Mouse (Mus musculus) lung, embryonic 16.5 days (tissue): ENCODE results near the gene Opn1mw. TPM values are rescaled to one million over a fixed set of nuclear protein-coding genes. Genes with fewer than 3 reads are reported as not detected.
"Not testable (repeated sequence)": the region's sequence is repeated elsewhere in the genome, so short reads cannot be mapped to it uniquely, and the experiment has no call there.

Experiments
- ATAC-seq: fragments of 200-750 bp; cut with Nextera tagmentation; 2 replicates; pipeline ENCODE4 v1.8.0; 2017; ENCODE audit warnings: low read depth, mild to moderate bottlenecking, moderate library complexity
- H3K27ac ChIP-seq: fragments of 300-500 bp; sonication (generic); 2 replicates; pipeline ENCODE4 v1.5.1; 2014; ENCODE audit warnings: mild to moderate bottlenecking, control low read depth, low read length
- H3K27me3 ChIP-seq: fragments of 300-500 bp; sonication (generic); 2 replicates; pipeline ENCODE4 v1.6.1; 2014; ENCODE audit warnings: low read depth, low read length, mixed read lengths; ENCODE audit not compliant: control insufficient read depth, insufficient read depth
- H3K36me3 ChIP-seq: fragments of 300-500 bp; sonication (generic); 2 replicates; pipeline ENCODE4 v1.6.1; 2014; ENCODE audit warnings: low read length; ENCODE audit not compliant: control insufficient read depth, insufficient read depth
- H3K4me1 ChIP-seq: fragments of 300-500 bp; sonication (generic); replicated peaks from 2 replicates; pipeline ENCODE4 v1.6.1; 2014; ENCODE audit warnings: low read length, mixed read lengths; ENCODE audit not compliant: control insufficient read depth, insufficient read depth
- H3K4me2 ChIP-seq: fragments of 300-500 bp; sonication (generic); 2 replicates; pipeline ENCODE4 v1.6.1; 2014; ENCODE audit warnings: low read depth, low read length, control low read depth
- H3K4me3 ChIP-seq: fragments of 300-500 bp; sonication (generic); 2 replicates; pipeline ENCODE4 v1.5.1; 2014; ENCODE audit warnings: mild to moderate bottlenecking, low read length, control low read depth
- H3K9ac ChIP-seq: fragments of 300-500 bp; sonication (generic); 2 replicates; pipeline ENCODE4 v1.6.1; 2014; ENCODE audit warnings: low read length, control low read depth
- H3K9me3 ChIP-seq: fragments of 300-500 bp; sonication (generic); 2 replicates; pipeline ENCODE4 v1.6.1; 2016; ENCODE audit warnings: low read length; ENCODE audit not compliant: control insufficient read depth
- WGBS: fragments of 180-500 bp; shearing (Covaris S2); extraction: QIAGEN DNeasy Blood & Tissue Kit; methylation state at CpG from one replicate; pipeline ENCODE4 v1.1.7; 2014; 5-methylcytosine and 5-hydroxymethylcytosine counted together
- polyA plus RNA-seq: library from polyadenylated mRNA; unstranded; fragments of >200 nt; fragmentation: Nextera tagmentation; extraction: Ambion mirVana; gene quantifications from 2 replicates; pipeline ENCODE4 v1.2.1, GENCODE M21; 2015

The Opn1mw gene
- polyA plus RNA-seq, 1 experiment from 2014 or later = not detected

DNA sequence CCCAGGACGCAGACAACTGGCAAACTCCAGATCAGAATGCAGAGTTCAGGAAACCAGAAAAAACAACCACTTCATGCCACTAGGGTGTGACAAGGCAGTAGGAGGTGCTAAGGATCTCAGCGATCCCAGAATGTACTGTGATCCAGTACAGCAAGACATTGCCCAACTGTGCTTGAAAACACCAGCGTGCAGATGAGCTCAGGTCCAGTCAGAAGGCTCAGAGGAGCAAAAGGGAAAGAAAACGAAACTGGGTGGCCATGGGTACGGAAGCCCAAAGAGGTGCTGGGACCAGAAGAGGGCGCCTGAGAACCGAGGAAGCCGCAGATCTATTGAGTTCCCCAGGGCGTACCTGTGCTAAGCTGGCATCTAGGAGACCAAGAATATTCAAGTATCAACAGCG lies 11.8 kb upstream of the Opn1mw start:
- 22% methylated on average over 10 of the region's 10 CpGs for WGBS
- peak overlapping the region; percentile 53; the same call in 1 of the 2 replicates for H3K9ac ChIP-seq
- no peaks in the 10 kb centered on the region; the same call in 1 of the 2 replicates for H3K27me3 ChIP-seq
- peak overlapping the region; percentile 31 for H3K4me3 ChIP-seq
- H3K36me3 ChIP-seq = no peaks in the 10 kb centered on the region
- no peaks in the 10 kb centered on the region for H3K4me1 ChIP-seq
- ATAC-seq = peak; percentile 69
- H3K27ac ChIP-seq = no peak overlapping the region
- H3K9me3 ChIP-seq = no peaks in the 10 kb centered on the region
- peak overlapping the region; percentile 48 for H3K4me2 ChIP-seq

DNA sequence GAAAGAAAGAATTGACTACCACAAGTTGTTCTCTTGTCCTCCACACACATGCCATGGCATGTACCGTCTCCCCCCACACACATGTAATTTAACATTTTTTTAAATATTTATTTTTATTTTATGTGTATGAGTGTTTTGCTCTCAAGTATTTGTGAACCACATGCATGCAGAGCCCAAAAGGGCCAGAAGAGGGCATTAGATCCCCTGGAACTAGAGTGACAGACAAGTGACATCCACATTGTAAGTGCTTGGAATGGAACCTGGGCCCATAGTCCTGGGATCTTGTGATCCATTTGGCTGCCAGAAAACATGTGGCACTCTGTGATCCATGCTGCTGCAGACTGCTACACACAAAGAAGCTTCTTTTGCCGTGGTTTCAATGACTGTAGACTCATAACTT lies 2.3 kb upstream of the Opn1mw start:
- Histone ChIP-seq H3K4me3 (no peak overlapping the region), H3K4me1 (no peaks in the 10 kb centered on the region), H3K36me3 (no peaks in the 10 kb centered on the region), H3K9ac (no peak overlapping the region), H3K27ac (no peak overlapping the region), H3K4me2 (no peak overlapping the region), H3K27me3 (peaks cover 2% of the 10 kb centered on the region), H3K9me3 (no peaks in the 10 kb centered on the region)
- WGBS = 47% methylated on average over 2 of the region's 2 CpGs
- no peak for ATAC-seq

DNA sequence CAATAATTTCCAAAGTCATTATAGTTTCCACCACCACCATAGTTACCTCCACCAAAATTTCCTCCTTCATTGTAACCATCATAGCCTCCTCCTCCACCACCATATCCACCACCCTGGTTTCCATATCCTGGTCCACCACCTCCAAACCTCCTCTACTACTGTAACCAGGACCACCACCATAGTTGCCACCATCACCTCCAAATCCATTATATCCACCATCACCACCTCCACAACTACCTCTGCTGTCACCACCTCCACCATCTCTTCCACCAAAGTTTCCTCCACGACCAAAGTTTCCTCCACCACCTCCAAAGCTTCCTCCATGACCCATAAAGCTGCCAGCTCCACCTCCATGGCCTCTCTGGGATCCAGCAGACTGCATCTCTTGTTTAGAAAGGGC lies 8.0 kb downstream of the Opn1mw start, which contains the start of gene Mecp2:
Gene Mecp2 (minus strand): TSS at position 101 of the 400 bp plus-strand sequence.
- H3K4me3 ChIP-seq = not testable (repeated sequence)
- 17% methylated on average over 1 of the region's 1 CpGs for WGBS

DNA sequence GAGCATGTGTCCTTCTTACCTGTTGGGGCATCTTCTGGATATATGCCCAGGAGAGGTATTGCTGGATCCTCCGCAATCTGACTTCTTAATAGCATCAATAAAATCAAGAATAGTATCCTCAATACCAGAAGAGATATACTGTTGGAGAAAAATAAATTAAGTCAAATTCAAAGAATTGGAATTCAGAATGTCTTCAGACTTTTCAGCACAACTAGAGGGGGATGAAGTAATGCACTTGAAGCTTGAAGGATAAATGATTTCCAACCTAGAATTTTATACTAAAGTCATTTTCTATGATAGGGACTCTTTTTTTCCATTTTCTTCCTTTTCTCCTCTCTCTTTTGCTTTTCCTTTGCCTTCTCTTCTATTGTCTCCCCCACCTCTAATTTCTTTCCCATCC lies 40.5 kb downstream of the Opn1mw start, which contains the start of gene Tex28:
Gene Tex28 (minus strand): TSS at position 101 of the 400 bp plus-strand sequence.
- Histone ChIP-seq H3K4me3 (no peak within 1 kb of the TSS), H3K4me2 (no peak within 1 kb of the TSS), H3K27ac (no peak within 1 kb of the TSS), H3K9me3 (no peaks in the 10 kb centered on the region), H3K4me1 (no peaks in the 10 kb centered on the region), H3K27me3 (no peaks in the 10 kb centered on the region), H3K36me3 (no peaks in the 10 kb centered on the region), H3K9ac (no peak within 1 kb of the TSS)
- WGBS = 94% methylated on average over 1 of the region's 1 CpGs
- ATAC-seq = no peak

More for the DNA sequence above, 8.0 kb downstream of the Opn1mw start, which contains the start of gene Mecp2:
- not testable (repeated sequence) for H3K9ac ChIP-seq, H3K4me2 ChIP-seq, H3K9me3 ChIP-seq, H3K36me3 ChIP-seq, H3K27me3 ChIP-seq, H3K4me1 ChIP-seq, ATAC-seq, H3K27ac ChIP-seq

DNA sequence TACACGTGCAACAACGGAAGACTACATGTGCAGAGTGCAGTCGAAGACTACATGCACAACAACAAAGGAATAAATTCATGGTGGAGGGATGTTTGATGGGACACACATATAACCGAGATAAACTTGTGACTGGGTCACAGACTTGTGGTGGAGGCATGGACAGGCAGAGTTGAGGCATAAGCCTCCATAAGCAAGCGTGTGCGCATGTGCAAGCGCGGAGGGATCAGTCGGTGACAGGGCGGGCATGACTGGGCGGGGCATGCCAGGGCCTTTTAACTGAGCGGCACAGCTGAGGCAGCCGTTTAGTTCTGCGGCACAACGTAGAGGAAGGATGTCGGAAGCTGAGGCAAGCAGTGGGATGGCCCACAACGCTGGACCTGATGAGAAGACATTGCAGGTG lies 49.7 kb downstream of the Opn1mw start, which contains the start of gene Tktl1:
Gene Tktl1 (plus strand): TSS at position 301 of the 400 bp plus-strand sequence.
- no peaks in the 10 kb centered on the region for H3K4me1 ChIP-seq
- H3K27ac ChIP-seq = no peak within 1 kb of the TSS
- H3K27me3 ChIP-seq = no peaks in the 10 kb centered on the region
- no peak within 1 kb of the TSS for H3K4me3 ChIP-seq
- WGBS = 89% methylated on average over 17 of the region's 17 CpGs
- ATAC-seq = no peak
- H3K36me3 ChIP-seq = no peaks in the 10 kb centered on the region
- H3K9ac ChIP-seq = no peak within 1 kb of the TSS
- H3K9me3 ChIP-seq = no peaks in the 10 kb centered on the region
- no peak within 1 kb of the TSS for H3K4me2 ChIP-seq

Other genes with a start within 250 kb of the Opn1mw start
- 0.06 TPM in 1 of 2 replicates, not detected in the other for gene Avpr2, start 235.4 kb upstream of the Opn1mw start, polyA plus RNA-seq
- 3.2 and 4.3 TPM in 2 replicates for gene L1cam, start 231.4 kb upstream of the Opn1mw start, polyA plus RNA-seq
- 3.1 and 3.5 TPM in 2 replicates for gene Arhgap4, start 205.6 kb upstream of the Opn1mw start, polyA plus RNA-seq
- 132 and 136 TPM in 2 replicates for gene Naa10, start 205.5 kb upstream of the Opn1mw start, polyA plus RNA-seq
- gene Renbp, start 196.6 kb upstream of the Opn1mw start, polyA plus RNA-seq = 43.7 and 43.9 TPM in 2 replicates
- gene Hcfc1, start 161.1 kb upstream of the Opn1mw start, polyA plus RNA-seq = 48.4 and 48.7 TPM in 2 replicates
- gene Irak1, start 103.5 kb upstream of the Opn1mw start, polyA plus RNA-seq = 57.7 and 61.6 TPM in 2 replicates
- gene Mecp2, start 7.9 kb downstream of the Opn1mw start, polyA plus RNA-seq = 11.5 and 11.6 TPM in 2 replicates
- not detected in 2 replicates for gene Tex28, start 40.4 kb downstream of the Opn1mw start, polyA plus RNA-seq
- gene Tktl1, start 49.8 kb downstream of the Opn1mw start, polyA plus RNA-seq = not detected in 2 replicates
- gene Flna, start 122.4 kb downstream of the Opn1mw start, polyA plus RNA-seq = 372 and 374 TPM in 2 replicates
- gene Emd, start 127.2 kb downstream of the Opn1mw start, polyA plus RNA-seq = 24.9 and 25.4 TPM in 2 replicates
- 826 and 850 TPM in 2 replicates for gene Rpl10, start 143.3 kb downstream of the Opn1mw start, polyA plus RNA-seq
- gene Taz, start 154.4 kb downstream of the Opn1mw start, polyA plus RNA-seq = 81.9 and 91.7 TPM in 2 replicates
- gene Dnase1l1, start 154.9 kb downstream of the Opn1mw start, polyA plus RNA-seq = 17.4 and 18.6 TPM in 2 replicates
- 141 and 153 TPM in 2 replicates for gene Atp6ap1, start 169.6 kb downstream of the Opn1mw start, polyA plus RNA-seq
- gene Gdi1, start 177.5 kb downstream of the Opn1mw start, polyA plus RNA-seq = 204 and 211 TPM in 2 replicates
- 64.9 and 65.6 TPM in 2 replicates for gene Fam50a, start 185.6 kb downstream of the Opn1mw start, polyA plus RNA-seq
- 7.5 and 9.9 TPM in 2 replicates for gene Plxna3, start 201.6 kb downstream of the Opn1mw start, polyA plus RNA-seq
- 109 and 117 TPM in 2 replicates for gene Lage3, start 226.2 kb downstream of the Opn1mw start, polyA plus RNA-seq
- 85.5 and 86.2 TPM in 2 replicates for gene Ubl4a, start 245.8 kb downstream of the Opn1mw start, polyA plus RNA-seq
- 19.1 and 21.8 TPM in 2 replicates for gene Slc10a3, start 245.9 kb downstream of the Opn1mw start, polyA plus RNA-seq